Mouse (Mus musculus) midbrain, postnatal 0 days (tissue): ENCODE measurements around the gene Igll1. TPM values are rescaled to one million over a fixed set of nuclear protein-coding genes. Genes with fewer than 3 reads are reported as not detected.

Experiments used
- ATAC-seq: fragments of 200-750 bp; cut with Nextera tagmentation; 2 replicates; pipeline ENCODE4 v1.8.0; 2017; ENCODE audit warnings: moderate number of reproducible peaks, mild to moderate bottlenecking, moderate TSS enrichment, moderate library complexity; ENCODE audit not compliant: low FRiP score
- DNase-seq: peaks from one replicate; pipeline ENCODE4 v3.0.0-alpha.2; 2015; ENCODE audit warnings: low spot score
- H3K27ac ChIP-seq: fragments of 300-500 bp; sonication (generic); 2 replicates; pipeline ENCODE4 v1.5.1; 2014; ENCODE audit warnings: low read depth, mild to moderate bottlenecking, low read length, mixed read lengths
- H3K27me3 ChIP-seq: fragments of 300-500 bp; sonication (generic); 2 replicates; pipeline ENCODE4 v1.6.1; 2014; ENCODE audit warnings: low read length, control low read depth, mixed read lengths; ENCODE audit not compliant: insufficient read depth
- H3K36me3 ChIP-seq: fragments of 300-500 bp; sonication (generic); 2 replicates; pipeline ENCODE4 v1.6.1; 2014; ENCODE audit warnings: low read length, control low read depth, mixed read lengths; ENCODE audit not compliant: insufficient read depth
- H3K4me1 ChIP-seq: fragments of 300-500 bp; sonication (generic); 2 replicates; pipeline ENCODE4 v1.6.1; 2014; ENCODE audit warnings: mild to moderate bottlenecking, control low read depth, antibody characterized with exemption, low read length, mixed read lengths; ENCODE audit not compliant: insufficient read depth
- H3K4me2 ChIP-seq: fragments of 300-500 bp; sonication (generic); 2 replicates; pipeline ENCODE4 v1.6.1; 2014; ENCODE audit warnings: low read depth, mild to moderate bottlenecking, low read length, mixed read lengths; ENCODE audit not compliant: poor library complexity, severe bottlenecking
- H3K4me3 ChIP-seq: fragments of 300-500 bp; sonication (generic); 2 replicates; pipeline ENCODE4 v1.5.1; 2014; ENCODE audit warnings: low read depth, mild to moderate bottlenecking, low read length, moderate library complexity
- H3K9ac ChIP-seq: fragments of 300-500 bp; sonication (generic); replicated peaks from 2 replicates; pipeline ENCODE4 v1.6.1; 2014; ENCODE audit warnings: mild to moderate bottlenecking, low read length, moderate library complexity, mixed read lengths; ENCODE audit not compliant: poor library complexity, severe bottlenecking
- H3K9me3 ChIP-seq: fragments of 300-500 bp; sonication (generic); 2 replicates; pipeline ENCODE4 v1.6.1; 2016; ENCODE audit warnings: low read length, control low read depth
- CTCF ChIP-seq: IDR thresholded peaks from 2 replicates; pipeline ENCODE4 v1.5.1; 2016; ENCODE audit warnings: antibody characterized with exemption, mild to moderate bottlenecking
- WGBS: fragments of 180-500 bp; shearing (Covaris S2); extraction: QIAGEN DNeasy Blood & Tissue Kit; methylation state at CpG from one replicate; pipeline ENCODE4 v1.1.7; 2014; 5-methylcytosine and 5-hydroxymethylcytosine counted together
- polyA plus RNA-seq: library from polyadenylated mRNA; unstranded; fragments of >200 nt; fragmentation: Nextera tagmentation; extraction: Ambion mirVana; gene quantifications from 2 replicates; pipeline ENCODE4 v1.2.1, GENCODE M21; 2015
- total RNA-seq: library from RNA; depleted of rRNA; stranded (reverse); fragments of >200 nt; gene quantifications from 2 replicates; pipeline ENCODE4 v1.2.3, GENCODE M21; 2014; rRNA removed

Igll1 gene
- not detected in 2 replicates for total RNA-seq
- polyA plus RNA-seq, result not detected in 2 replicates

GRCm38 (mm10) chr16:16863978-16864377 is at the start of gene Igll1:
TSS of gene Igll1 (minus strand) at chr16:16863985.
- no peak for ATAC-seq
- 65% methylated on average over 2 of the region's 2 CpGs for WGBS
- Histone ChIP-seq H3K4me1 (no peaks in the 10 kb centered on the region), H3K4me2 (no peak within 1 kb of the TSS), H3K27me3 (no peaks in the 10 kb centered on the region), H3K36me3 (no peaks in the 10 kb centered on the region), H3K27ac (no peak within 1 kb of the TSS), H3K4me3 (no peak within 1 kb of the TSS), H3K9me3 (no peaks in the 10 kb centered on the region), H3K9ac (no peak within 1 kb of the TSS)
- no peak for TF ChIP-seq CTCF
- no peak for DNase-seq

GRCm38 (mm10) chr16:16913440-16913839 is 49.7 kb upstream of the Igll1 start:
- TF ChIP-seq CTCF, result no peak
- 89% methylated on average over 1 of the region's 1 CpGs for WGBS
- Histone ChIP-seq H3K4me2 (no peak overlapping the region), H3K9ac (no peak overlapping the region), H3K9me3 (no peaks in the 10 kb centered on the region), H3K27me3 (no peaks in the 10 kb centered on the region), H3K27ac (no peak overlapping the region), H3K36me3 (peaks cover 77% of the 10 kb centered on the region), H3K4me3 (no peak overlapping the region), H3K4me1 (no peaks in the 10 kb centered on the region)
- ATAC-seq (no peak), DNase-seq (no peak)

GRCm38 (mm10) chr16:16911641-16912597 is 48.1 kb upstream of the Igll1 start:
- H3K27me3 ChIP-seq, result no peaks in the 10 kb centered on the region
- 0 out of 2 replicates have a peak overlapping the region, but pooled peaks have one; percentile 19 for H3K9ac ChIP-seq
- peaks cover 73% of the 10 kb centered on the region for H3K36me3 ChIP-seq
- ATAC-seq (peak; percentile 88), DNase-seq (peak; percentile 94)
- TF ChIP-seq CTCF, result peak; percentile 84
- peak overlapping the region; percentile 55 for H3K27ac ChIP-seq
- no peak overlapping the region for H3K4me3 ChIP-seq
- H3K4me1 ChIP-seq, result no peaks in the 10 kb centered on the region
- H3K9me3 ChIP-seq, result no peaks in the 10 kb centered on the region
- no peak overlapping the region for H3K4me2 ChIP-seq
- 26% methylated on average over 13 of the region's 13 CpGs for WGBS

- Histone ChIP-seq H3K36me3 (peaks cover 77% of the 10 kb centered on the region), H3K27me3 (no peaks in the 10 kb centered on the region), H3K4me2 (no peak overlapping the region), H3K4me3 (no peak overlapping the region), H3K9ac (no peak overlapping the region), H3K9me3 (no peaks in the 10 kb centered on the region), H3K27ac (no peak overlapping the region), H3K4me1 (no peaks in the 10 kb centered on the region)
- ATAC-seq (no peak), DNase-seq (no peak)
- 74% methylated on average over 6 of the region's 6 CpGs for WGBS
- TF ChIP-seq CTCF, result no peak
Measured at GRCm38 (mm10) chr16:16907799-16908198, 44.0 kb upstream of the Igll1 start.

- H3K27me3 ChIP-seq, result no peaks in the 10 kb centered on the region
- H3K9ac ChIP-seq, result no peak overlapping the region
- no peak overlapping the region for H3K4me3 ChIP-seq
- no peak overlapping the region for H3K4me2 ChIP-seq
- no peaks in the 10 kb centered on the region for H3K9me3 ChIP-seq
- no peak for TF ChIP-seq CTCF
- WGBS, result 86% methylated on average over 5 of the region's 5 CpGs
- 0 out of 2 replicates have a peak, but pooled peaks cover under 1% of the 10 kb centered on the region for H3K4me1 ChIP-seq
- peaks cover 47% of the 10 kb centered on the region for H3K36me3 ChIP-seq
- no peak overlapping the region for H3K27ac ChIP-seq
- ATAC-seq (no peak), DNase-seq (no peak)
Measured at GRCm38 (mm10) chr16:16903188-16903587, 39.4 kb upstream of the Igll1 start.

GRCm38 (mm10) chr16:16902329-16902728 is 38.5 kb upstream of the Igll1 start:
- Histone ChIP-seq H3K9me3 (no peaks in the 10 kb centered on the region), H3K36me3 (peaks cover 40% of the 10 kb centered on the region), H3K4me3 (no peak overlapping the region), H3K27ac (no peak overlapping the region), H3K27me3 (no peaks in the 10 kb centered on the region), H3K4me2 (no peak overlapping the region), H3K4me1 (peaks cover 7% of the 10 kb centered on the region; the same call in 1 of the 2 replicates), H3K9ac (no peak overlapping the region)
- WGBS, result 86% methylated on average over 4 of the region's 4 CpGs
- DNase-seq, result no peak
- no peak for TF ChIP-seq CTCF
- no peak for ATAC-seq
